Mouse (Mus musculus) heart, adult 2 months (tissue): Measurements from ENCODE around the gene Trappc10.

Experiments
- CTCF ChIP-seq: fragments of 200-600 bp; IDR thresholded peaks from 2 replicates; pipeline ENCODE4 v1.8.1; 2022; ENCODE audit warnings: antibody characterized with exemption, mild to moderate bottlenecking, moderate library complexity
- POLR2A ChIP-seq: fragments of 200-500 bp; IDR thresholded peaks from 2 replicates; pipeline ENCODE4 v1.6.1; 2011; ENCODE audit warnings: mild to moderate bottlenecking, low read depth, low read length, control low read depth; ENCODE audit not compliant: insufficient read depth

DNA sequence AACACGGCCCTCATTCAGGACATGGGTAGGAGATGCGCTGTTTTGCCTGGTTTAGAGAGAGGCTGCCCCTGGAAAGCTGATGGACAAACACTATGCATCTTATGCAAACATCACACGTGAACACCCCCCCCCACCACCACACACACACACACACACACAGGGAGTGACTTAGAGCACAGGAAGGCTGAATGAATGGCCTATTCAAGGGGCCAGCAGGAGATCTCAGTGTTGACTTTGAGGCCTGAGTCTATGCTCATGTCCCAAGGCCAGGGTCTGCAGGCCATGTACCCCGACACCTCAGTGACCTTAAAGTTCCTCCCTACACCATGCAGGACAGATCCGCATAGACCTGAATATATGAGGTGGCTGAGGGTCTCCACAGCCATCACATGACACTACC, 43.7 kb upstream of the Trappc10 start:
- TF ChIP-seq POLR2A (no peak), CTCF (no peak)
